Mouse (Mus musculus) ES-CJ7 (cell line): ENCODE measurements at regions not wholly inside any gene's neighbourhood (a gene's known extent, or its start where the extent isn't known, plus 50 kb on each side); places are given as distances from the start of the nearest gene placed in this dataset.

Experiments used
- DNase-seq: peaks from one replicate; pipeline ENCODE4 v3.0.0; 2011; ENCODE audit warnings: low read depth, low spot score

GRCm38 (mm10) chr13:59916166-59917044, 93.5 kb upstream of the Tut7 start:
- DNase-seq, result no peak

- no peak for DNase-seq
Observed at GRCm38 (mm10) chr13:59915734-59916133, 92.8 kb upstream of the Tut7 start.

- DNase-seq, result no peak
Observed at GRCm38 (mm10) chr13:59910179-59911071, 87.5 kb upstream of the Tut7 start.

- no peak for DNase-seq
Observed at GRCm38 (mm10) chr13:59909400-59909799, 86.5 kb upstream of the Tut7 start.

GRCm38 (mm10) chr13:59908786-59909185, 85.8 kb upstream of the Tut7 start:
- no peak for DNase-seq

GRCm38 (mm10) chr13:59905488-59905887, 82.5 kb upstream of the Tut7 start:
- no peak for DNase-seq

- no peak for DNase-seq
Observed at GRCm38 (mm10) chr13:59904415-59904814, 81.5 kb upstream of the Tut7 start.

- no peak for DNase-seq
Observed at GRCm38 (mm10) chr13:59899521-59899920, 76.6 kb upstream of the Tut7 start.

- DNase-seq, result no peak
Observed at GRCm38 (mm10) chr13:59895754-59896153, 72.8 kb upstream of the Tut7 start.

GRCm38 (mm10) chr13:59894094-59894493, 71.1 kb upstream of the Tut7 start:
- DNase-seq, result no peak

GRCm38 (mm10) chr13:59892961-59893360, 70.0 kb upstream of the Tut7 start:
- no peak for DNase-seq

- no peak for DNase-seq
Observed at GRCm38 (mm10) chr13:59892340-59892739, 69.4 kb upstream of the Tut7 start.

- DNase-seq, result no peak
Observed at GRCm38 (mm10) chr13:59891737-59892136, 68.8 kb upstream of the Tut7 start.

GRCm38 (mm10) chr13:59889468-59890117, 66.6 kb upstream of the Tut7 start:
- peak; percentile 50 for DNase-seq

GRCm38 (mm10) chr13:59888038-59889016, 65.4 kb upstream of the Tut7 start:
- DNase-seq, result no peak

- no peak for DNase-seq
Observed at GRCm38 (mm10) chr13:59887306-59887705, 64.4 kb upstream of the Tut7 start.

- DNase-seq, result peak; percentile 59
Observed at GRCm38 (mm10) chr13:59886572-59886971, 63.6 kb upstream of the Tut7 start.

GRCm38 (mm10) chr13:59881989-59882784, 59.2 kb upstream of the Tut7 start:
- DNase-seq, result no peak

GRCm38 (mm10) chr13:59880055-59880454, 57.1 kb upstream of the Tut7 start:
- DNase-seq, result no peak

- DNase-seq, result no peak
Observed at GRCm38 (mm10) chr13:59875637-59876036, 52.7 kb upstream of the Tut7 start.
